9 mouse cellular contexts compared by ENCODE assay signal in genomic region chr2:35589800-35590199, GRCm38 (mm10). TPM values are rescaled to one million over a fixed set of nuclear protein-coding genes. Genes with fewer than 3 reads are reported as not detected.
A peak's percentile ranks its signal among the peaks of the same experiment; 100 is the strongest.
DNase-seq lines count a peak whose midpoint lies in the region; ATAC-seq lines count a peak whose summit lies in the region.
"Had no signal": no experiment of that assay in that cellular context is flagged by ENCODE, and none has a peak within 500 bp of the region (broad histone marks: within the 10 kb centered on the region; RNA-seq: fewer than 3 reads in every experiment).

No protein-coding gene starts in this region.

- no peak overlapping the region for H3K4me3 ChIP-seq in liver, embryonic 15.5 days (replicated peaks)
- no peak overlapping the region for H3K4me3 ChIP-seq in neural tube, embryonic 15.5 days (replicated peaks)
- H3K4me3 ChIP-seq: hindbrain, embryonic 13.5 days had no signal

- no peak overlapping the region for H3K9ac ChIP-seq in liver, embryonic 15.5 days
- no peak overlapping the region for H3K9ac ChIP-seq in neural tube, embryonic 15.5 days (replicated peaks)
- H3K9ac ChIP-seq: hindbrain, embryonic 13.5 days had no signal

- peak; percentile 68 for ATAC-seq in liver, embryonic 15.5 days (ENCODE audit: insufficient read depth)
- ATAC-seq in neural tube, embryonic 15.5 days (ENCODE audit: low FRiP score) = no peak
- no peak for ATAC-seq in inflammation-experienced regulatory T-cells, adult 6 months

- H3K9me3 ChIP-seq in liver, embryonic 15.5 days (replicated peaks) = no peaks in the 10 kb centered on the region
- no peaks in the 10 kb centered on the region for H3K9me3 ChIP-seq in neural tube, embryonic 15.5 days (replicated peaks)
- H3K9me3 ChIP-seq: hindbrain, embryonic 13.5 days had no signal

- no peak overlapping the region for H3K4me2 ChIP-seq in liver, embryonic 15.5 days
- no peak overlapping the region for H3K4me2 ChIP-seq in neural tube, embryonic 15.5 days
- H3K4me2 ChIP-seq: hindbrain, embryonic 13.5 days had no signal

- WGBS in liver, embryonic 15.5 days (ENCODE audit: insufficient replicate concordance) = 59% methylated on average over 4 of the region's 4 CpGs
- WGBS in neural tube, embryonic 15.5 days = 72% methylated on average over 4 of the region's 4 CpGs

- no peaks in the 10 kb centered on the region for H3K36me3 ChIP-seq in liver, embryonic 15.5 days (replicated peaks)
- no peaks in the 10 kb centered on the region for H3K36me3 ChIP-seq in neural tube, embryonic 15.5 days
- H3K36me3 ChIP-seq: hindbrain, embryonic 13.5 days had no signal

- H3K27me3 ChIP-seq in liver, embryonic 15.5 days = peaks cover 56% of the 10 kb centered on the region
- peaks cover 6% of the 10 kb centered on the region; the same call in 1 of the 2 replicates for H3K27me3 ChIP-seq in neural tube, embryonic 15.5 days (replicated peaks)

- intact Hi-C loops in heart, postnatal 14 days (cut with DNase I) = no loop called here

- no peak overlapping the region for H3K27ac ChIP-seq in liver, embryonic 15.5 days (replicated peaks)
- H3K27ac ChIP-seq in neural tube, embryonic 15.5 days (replicated peaks) = no peak overlapping the region
- H3K27ac ChIP-seq: hindbrain, embryonic 13.5 days had no signal

- DNase-seq in NIH3T3 (ENCODE audit: low read depth) = peak; percentile 94
- DNase-seq in adrenal gland, postnatal 10 days = peak; percentile 75
- peak; percentile 65 to 73 for DNase-seq in heart, postnatal 14 days
- DNase-seq in embryo, embryonic 10.5 days (ENCODE audit: low spot score) = no peak
- no peak for DNase-seq in cerebellum, postnatal 14 days

- peaks cover 10% of the 10 kb centered on the region for H3K4me1 ChIP-seq in liver, embryonic 15.5 days (replicated peaks)
- H3K4me1 ChIP-seq in neural tube, embryonic 15.5 days = peaks cover 28% of the 10 kb centered on the region

RNA-seq across cellular contexts. Expression of gene Dab2ip, which starts 31.7 kb away (rescaled TPM):
- total RNA-seq in adrenal gland, postnatal 10 days (2021) = 10 to 100 TPM; 55.2 to 69.6 TPM
- total RNA-seq in heart, postnatal 14 days (2021) = 10 to 100 TPM; 51.1 to 55.8 TPM
- polyA plus RNA-seq in liver, embryonic 15.5 days (2015; fragmentation: Nextera tagmentation; extraction: Ambion mirVana) = 5.3 and 7.7 TPM in 2 replicates
- polyA plus RNA-seq in neural tube, embryonic 15.5 days (2015; fragmentation: Nextera tagmentation; extraction: Ambion mirVana) = 51.5 and 62.4 TPM in 2 replicates
- polyA plus RNA-seq in inflammation-experienced regulatory T-cells, adult 6 months (2017; shearing (Covaris generic)) = under 1 TPM; 0.46 to 0.69 (median 0.54) TPM

Comparison
In these comparisons a context has a peak if more than half of its experiments do, and no peak if none do; other contexts are left out.
1. DNase-seq: peak in NIH3T3 (single experiment), adrenal gland, postnatal 10 days (single experiment) and heart, postnatal 14 days (2 of 2); none in embryo, embryonic 10.5 days (single experiment) and cerebellum, postnatal 14 days (0 of 2).